Mouse (Mus musculus) cerebellum, adult 18-20 months (tissue): Measurements from ENCODE around the gene Cacfd1.

Experiments used
- DNase-seq, 2 experiments: peaks; one replicate each; pipeline ENCODE4 v3.0.0; 2021

Gene Cacfd1

DNA sequence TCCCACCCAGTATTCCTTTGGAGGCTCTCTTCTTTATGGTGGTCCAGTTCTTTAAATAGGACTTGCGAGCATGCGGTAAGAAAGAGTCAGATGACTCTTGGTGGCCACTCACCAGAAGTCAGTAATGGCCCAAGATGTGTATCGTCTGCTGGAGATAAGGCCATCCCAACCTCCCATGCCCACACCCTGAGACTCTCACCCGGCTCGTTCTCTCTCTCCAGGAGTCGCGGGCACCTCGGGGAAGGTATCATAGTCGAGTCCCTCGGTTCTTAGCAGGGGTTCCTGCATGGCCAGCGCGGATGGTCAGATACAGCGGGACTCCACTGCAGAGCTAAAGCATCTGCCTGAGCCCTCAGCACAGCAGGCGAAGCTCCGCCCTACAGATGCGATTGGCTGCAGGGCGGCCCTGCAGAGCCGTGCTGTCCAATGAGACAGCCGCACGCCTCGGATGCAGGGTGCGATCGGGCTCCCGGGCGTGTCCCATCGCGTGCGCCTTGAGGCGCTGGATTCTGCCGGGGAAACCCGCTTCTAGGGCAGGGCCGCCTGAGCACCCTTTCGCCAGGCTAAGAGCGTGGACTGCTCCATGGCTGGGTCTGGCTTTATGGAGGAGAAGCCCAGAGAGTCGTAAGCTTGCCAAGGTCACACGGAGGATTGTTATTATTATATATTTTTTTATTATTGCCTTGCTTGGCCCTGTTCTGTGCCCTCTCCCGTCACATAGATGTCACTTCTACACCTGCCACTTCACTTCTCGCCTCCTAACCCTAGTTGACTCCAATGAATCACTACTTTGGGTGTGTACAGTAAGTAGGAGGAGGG lies 18.1 kb downstream of the Cacfd1 start, which contains the start of gene Slc2a6:
Slc2a6 (minus strand) TSS at position 381 of the 819 bp plus-strand sequence.
- peak; percentile 93 to 97 for DNase-seq

DNA sequence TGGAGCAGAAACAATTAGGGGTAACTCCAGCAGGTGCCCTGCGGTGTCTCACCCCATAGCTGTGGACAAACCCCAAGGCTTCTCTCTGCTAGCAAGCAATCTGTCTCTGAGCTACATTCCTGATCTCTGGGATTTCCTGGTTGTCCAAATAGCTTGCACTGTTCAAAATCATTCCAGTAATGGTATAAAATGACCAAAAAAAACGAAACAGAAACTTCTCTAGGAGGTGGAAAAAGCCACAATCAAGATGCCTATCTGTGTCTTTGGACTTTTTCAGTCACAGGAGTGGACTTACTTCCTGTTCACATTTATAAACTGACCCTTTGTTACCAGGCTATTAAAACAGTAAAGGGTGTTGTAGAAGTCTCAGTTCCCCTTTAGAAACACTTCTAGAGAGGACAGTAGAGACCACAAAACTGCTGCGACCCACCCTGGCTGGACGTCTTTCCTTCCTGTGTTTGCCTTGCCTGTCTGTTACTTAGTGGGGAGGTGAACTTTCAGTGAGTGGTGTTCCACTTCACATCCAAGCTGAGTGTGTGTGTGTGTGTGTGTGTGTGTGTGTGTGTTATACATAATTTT lies 18.8 kb downstream of the Cacfd1 start:
- peak in 1 of 2 experiments; percentile 1 for DNase-seq

GRCm38 (mm10) chr2:27032361-27032760 lies 22.6 kb downstream of the Cacfd1 start:
- DNase-seq, result no peak

DNA sequence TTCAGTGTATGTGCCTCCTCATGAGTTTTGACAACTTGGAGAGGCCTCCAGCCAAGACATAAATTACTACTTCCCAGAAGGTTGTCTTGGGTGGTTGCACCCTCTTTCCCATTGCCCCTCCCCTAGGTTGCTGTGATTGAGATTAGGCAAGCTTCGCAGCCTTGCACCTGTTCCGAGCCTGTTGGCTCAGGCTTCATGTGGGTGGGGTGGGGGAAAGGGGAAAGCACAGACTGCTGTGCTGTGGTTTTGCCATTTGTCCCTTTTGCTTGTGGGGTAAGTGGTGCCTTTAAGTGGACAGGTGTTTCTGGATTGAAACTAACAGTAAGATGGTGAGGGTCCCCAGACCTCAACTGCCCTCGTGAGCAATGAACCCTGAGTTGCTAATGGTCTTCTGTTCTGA lies 26.3 kb downstream of the Cacfd1 start:
- no peak for DNase-seq

GRCm38 (mm10) chr2:27037008-27037407 lies 27.3 kb downstream of the Cacfd1 start:
- DNase-seq, result no peak

DNA sequence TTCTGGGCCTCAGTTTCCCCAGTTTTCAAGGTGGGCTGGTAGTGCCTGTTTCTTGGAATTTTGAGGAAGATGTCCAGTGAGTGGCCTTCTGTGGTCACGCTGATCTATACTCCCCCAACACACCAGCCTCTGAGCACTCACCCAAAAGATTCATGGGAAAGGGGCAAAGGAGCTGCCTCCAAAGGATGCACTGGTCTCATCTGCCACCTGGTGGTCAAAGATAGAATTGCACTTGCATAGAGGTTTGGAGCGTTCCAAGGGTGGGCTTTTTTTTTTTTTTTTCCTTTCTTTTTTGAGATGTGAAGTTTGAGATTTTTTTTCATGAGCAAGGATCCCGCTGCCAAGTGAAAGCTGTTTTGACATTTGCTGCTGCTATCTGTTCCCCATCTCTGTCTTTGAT lies 28.9 kb downstream of the Cacfd1 start:
- peak; percentile 74 to 81 for DNase-seq

DNA sequence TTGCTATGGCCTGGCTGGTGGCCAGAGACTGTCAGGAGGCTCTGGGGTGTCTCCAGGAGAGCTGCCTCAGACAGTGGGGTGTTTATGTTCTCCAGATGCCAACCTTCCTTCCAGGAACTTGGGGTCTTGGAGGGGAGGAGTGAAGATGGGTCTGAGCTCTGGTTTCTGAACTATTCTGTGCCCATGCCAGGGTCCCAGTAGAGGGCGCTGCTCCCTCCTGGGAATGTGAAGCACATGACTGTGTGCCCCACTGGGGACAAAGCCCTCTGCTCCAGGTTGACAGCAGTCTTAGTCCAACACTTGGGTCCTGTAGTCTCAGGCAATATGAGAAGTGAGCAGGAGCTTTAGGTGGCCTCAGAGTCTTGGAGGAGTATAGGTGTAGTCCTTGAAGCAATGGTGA lies 29.6 kb downstream of the Cacfd1 start:
- no peak for DNase-seq

DNA sequence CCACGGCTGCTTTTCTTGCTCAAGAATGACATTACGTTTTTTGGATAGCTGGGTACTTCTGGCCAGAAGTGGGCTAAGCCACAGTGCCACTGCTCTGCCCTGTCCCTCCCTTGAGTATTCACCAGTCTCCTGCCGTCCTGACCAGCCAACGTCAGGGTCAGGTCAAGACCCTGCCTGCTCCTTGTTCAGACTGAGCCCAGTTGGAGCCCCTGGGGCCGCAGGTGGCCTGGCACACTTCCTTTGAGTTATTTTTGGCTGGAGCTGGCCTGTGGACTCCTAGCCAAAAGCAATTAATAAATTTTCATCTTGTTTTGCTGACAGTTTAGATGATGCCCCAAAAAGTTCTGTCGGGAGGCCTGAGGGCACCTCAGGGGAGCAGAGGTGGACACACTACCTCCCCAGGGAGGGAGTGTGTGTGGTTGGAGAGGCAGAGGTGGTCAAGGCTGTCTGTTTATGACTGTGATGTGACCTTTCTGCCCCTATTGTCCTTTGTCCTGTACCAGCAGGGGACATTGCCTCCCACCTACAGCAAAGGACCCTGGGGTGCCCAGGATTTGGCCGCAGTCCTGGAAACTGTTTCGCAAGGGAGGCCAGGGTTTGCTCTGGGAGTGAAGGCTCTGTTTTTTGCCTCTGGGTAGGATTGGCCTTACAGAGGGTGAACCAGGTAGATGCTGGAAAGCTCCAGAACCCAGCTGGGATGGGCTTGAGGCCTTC lies 32.6 kb downstream of the Cacfd1 start:
- DNase-seq, result no peak

- peak; percentile 77 to 83 for DNase-seq
These were observed 33.7 kb downstream of the Cacfd1 start for GRCm38 (mm10) chr2:27043461-27043860.

DNA sequence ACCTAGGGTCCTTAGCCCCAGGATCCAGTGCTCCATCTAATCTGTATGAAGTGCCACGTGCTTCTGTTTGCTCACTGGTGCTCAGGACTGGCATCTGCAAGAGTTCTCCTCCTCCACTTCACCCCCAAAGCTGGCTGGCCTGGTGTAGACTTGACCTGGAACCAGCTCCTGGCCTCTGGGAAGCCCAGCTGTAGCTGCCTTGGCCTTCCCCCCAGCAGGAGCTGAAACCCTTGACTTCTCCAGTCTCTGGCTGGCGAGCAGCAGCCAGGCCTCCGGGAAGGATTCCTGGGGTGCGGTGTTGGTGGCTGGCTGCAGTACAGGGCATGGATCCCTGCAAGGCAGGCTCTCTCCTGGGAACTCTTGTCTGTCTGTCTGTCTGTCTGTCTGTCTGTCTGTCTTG lies 34.4 kb downstream of the Cacfd1 start:
- DNase-seq, result no peak

DNA sequence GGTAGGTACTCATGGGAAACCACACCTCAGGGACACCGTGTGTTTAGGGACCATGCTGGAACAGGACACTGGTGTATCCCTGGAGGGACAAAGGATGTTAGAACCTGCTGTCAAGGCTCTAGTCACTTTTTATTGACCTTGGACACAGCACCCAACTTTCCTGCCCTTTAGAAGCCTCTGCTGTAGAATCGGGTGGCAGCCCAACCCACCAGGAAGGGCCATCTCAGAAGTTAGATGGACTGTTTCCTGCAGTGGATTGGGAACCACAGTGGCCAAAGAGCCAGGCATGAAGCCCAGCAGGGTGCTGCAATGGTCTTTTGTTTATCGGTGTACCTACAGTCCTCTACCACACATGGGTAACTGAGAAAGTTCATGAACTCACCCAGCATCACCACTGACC lies 34.9 kb downstream of the Cacfd1 start:
- no peak for DNase-seq

GRCm38 (mm10) chr2:27045979-27046770 lies 36.4 kb downstream of the Cacfd1 start:
- no peak for DNase-seq

DNA sequence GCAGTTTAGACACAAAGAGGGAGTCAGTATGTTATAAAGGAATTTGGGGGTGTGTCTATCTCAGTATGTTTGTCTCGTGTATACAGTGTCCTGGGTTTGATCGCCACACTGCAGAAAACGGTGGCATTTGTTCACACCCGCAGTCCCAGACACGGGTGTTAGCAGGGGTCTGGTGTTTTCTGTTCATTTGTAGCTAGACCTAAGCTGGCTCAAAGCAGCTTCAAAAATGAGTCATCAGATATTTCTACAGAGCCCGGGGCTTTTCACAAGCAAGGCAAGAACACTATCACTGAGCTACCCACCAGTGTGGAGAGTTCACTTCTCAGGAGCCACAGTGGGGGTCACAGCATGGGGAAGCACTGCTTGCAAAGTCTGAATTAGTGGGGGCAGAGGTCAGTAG lies 39.7 kb downstream of the Cacfd1 start:
- no peak for DNase-seq

- DNase-seq, result no peak
These were observed 48.5 kb downstream of the Cacfd1 start for GRCm38 (mm10) chr2:27058251-27058650.

DNA sequence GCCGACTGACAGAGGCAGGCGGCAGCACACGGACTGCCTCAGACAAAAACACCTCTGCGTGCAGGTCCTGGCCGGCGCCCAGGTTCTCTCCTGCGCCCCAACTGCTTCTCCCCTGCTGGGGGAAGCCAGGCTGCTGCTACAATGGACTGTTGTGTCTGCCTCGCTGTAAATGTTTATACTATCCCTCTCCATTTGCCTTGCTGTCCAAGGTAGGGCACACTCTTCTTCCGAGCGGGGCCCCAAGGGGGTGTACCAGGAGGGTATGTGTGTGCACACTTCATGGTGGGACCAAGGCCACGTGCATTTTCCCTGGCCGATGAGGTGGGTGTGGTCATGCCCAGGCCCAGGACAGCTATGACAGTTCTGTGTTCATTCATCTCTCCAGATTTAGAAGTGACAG lies 49.0 kb downstream of the Cacfd1 start:
- no peak for DNase-seq

DNA sequence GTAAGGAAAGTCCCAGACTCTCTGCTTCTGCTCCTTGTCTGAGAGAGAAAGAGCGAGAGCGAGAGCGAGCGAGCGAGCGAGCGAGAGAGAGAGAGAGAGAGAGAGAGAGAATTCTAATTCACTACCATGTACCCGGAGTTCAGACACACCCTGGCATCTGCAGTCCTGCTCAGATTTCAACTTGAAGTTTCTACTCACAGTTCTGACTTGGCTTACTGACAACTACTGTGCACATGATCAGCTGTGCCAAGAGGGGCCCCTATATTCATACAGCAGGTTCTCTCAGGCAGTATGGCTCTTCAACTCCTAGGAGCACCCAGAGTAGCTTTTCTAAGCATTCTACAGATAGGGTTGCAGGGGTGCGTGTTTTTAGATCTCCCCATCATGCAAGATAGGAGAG lies 49.5 kb downstream of the Cacfd1 start:
- DNase-seq, result no peak

GRCm38 (mm10) chr2:27067124-27067523 lies 57.4 kb downstream of the Cacfd1 start:
- no peak for DNase-seq

GRCm38 (mm10) chr2:27067996-27068395 lies 58.3 kb downstream of the Cacfd1 start:
- no peak for DNase-seq

DNA sequence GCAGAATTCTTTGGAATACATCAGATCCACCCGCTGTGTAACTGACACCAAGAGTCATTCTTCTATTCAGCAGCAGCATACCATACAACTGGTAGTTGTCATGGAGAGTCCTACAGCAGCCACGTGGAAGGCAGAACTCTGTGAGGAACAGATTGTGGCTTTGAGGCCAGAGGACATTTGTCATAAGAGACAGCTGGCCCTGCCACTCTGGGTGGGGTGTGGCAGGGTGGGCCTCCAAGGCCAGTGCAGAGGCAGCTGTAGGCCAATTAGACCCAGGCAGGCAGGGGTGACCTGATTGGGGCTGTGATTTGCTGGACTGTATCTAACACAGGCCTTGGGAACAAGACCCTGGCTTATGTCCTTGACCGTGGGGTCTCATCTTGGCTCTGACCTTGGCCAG lies 59.9 kb downstream of the Cacfd1 start:
- no peak for DNase-seq

DNA sequence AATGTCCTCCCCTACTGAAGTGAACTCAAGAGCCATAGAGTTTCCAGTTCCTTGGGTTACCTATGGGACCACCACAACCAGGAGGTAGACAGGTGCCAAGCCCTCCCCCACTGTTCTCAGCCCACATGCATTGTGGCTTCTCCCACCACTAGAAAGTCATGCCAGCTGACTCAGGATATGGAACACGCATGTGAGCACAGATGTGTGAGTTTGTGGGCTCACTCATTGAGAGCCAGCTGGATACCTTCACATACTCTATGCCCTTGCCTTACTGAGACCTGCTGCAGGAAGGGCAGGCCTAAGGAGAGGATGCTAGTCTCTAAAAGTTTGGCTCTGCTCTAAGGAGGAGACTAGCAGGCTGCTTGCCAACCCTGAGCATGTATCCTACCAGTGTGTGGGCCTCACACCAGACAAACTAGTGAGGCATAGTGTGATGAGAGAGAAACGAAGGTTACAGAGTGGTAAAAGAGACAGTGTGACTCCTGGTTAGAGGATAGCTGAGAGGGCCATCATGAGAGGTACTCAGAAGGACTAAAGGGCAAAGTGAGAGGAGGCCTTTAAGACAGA lies 60.6 kb downstream of the Cacfd1 start:
- DNase-seq, result no peak
